Mouse (Mus musculus): ENCODE data around the gene Rapgef4. TPM values are rescaled to one million over a fixed set of nuclear protein-coding genes. Genes with fewer than 3 reads are reported as not detected.

Rapgef4 gene
- polyA plus RNA-seq, 1 experiment from 2014 or later, result 2.1 TPM

DNA sequence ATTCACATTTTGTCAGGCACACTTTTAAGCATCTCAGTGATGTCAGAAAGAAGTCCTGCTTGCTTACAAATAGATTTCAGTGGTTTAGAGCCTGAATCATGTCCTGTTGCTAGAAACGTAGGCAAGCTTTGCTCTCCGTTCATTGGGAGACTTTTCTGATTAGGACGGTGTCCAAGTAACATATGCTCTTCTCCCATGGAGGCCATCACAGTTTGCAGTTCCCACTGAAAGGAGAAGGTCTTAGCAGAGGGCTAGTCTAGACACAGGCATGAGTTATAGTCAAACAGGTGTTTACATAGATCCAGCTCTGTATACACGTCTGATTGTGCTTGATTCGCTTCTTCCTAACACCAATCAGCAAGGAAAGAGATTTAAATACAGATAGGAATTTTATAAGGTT is 135.7 kb downstream of the Rapgef4 start:
- no peak overlapping the region for H3K9ac ChIP-seq
- no peak for ATAC-seq
- no peak overlapping the region for H3K27ac ChIP-seq

DNA sequence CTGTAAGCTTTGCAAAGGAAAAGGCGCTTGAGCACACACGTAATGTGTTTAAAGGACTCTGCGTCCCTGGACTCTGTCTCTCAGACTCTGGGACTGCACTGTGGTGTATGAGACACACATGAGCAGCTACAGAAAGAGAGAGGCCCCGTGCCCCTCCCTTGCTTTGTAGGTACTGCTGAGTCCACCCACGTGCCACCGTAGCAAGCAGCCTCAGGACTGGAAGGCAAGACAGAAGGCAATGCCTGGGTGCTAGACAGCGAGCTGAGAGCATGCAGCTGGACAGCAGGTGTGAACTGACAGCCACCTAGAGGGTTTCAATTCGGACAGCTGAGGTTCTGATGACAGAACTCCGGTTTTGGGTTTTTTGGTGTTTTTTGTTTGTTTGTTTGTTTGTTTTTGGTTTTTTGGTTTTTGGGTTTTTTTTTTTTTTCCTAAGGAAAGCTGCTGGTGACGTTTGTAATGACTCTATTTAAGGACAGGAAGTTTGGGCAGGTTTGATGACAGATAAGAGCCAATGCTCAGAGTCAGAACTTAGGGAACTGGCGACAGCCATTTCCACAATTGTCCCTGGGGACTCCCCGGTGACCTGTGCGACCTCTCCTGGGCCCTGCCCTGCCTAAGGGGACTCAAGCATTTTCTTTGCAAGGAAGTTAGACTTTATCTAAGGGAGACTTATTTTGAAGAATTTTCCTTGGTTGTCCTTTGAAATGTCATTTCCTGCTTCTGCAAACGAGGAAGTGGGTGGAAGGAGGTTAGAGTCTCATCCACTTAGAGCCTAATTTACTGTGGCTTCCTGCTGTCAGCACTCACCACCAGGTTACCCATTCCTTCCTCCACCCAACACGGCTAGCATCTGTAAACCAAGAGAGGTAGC is 136.3 kb downstream of the Rapgef4 start:
- Histone ChIP-seq H3K9ac (no peak overlapping the region), H3K27me3 (replicated peaks) (no peaks in the 10 kb centered on the region), H3K4me1 (replicated peaks) (peaks cover 7% of the 10 kb centered on the region; the same call in 1 of the 2 replicates), H3K4me2 (replicated peaks) (no peak overlapping the region), H3K4me3 (replicated peaks) (no peak overlapping the region), H3K9me3 (no peaks in the 10 kb centered on the region), H3K36me3 (no peaks in the 10 kb centered on the region), H3K27ac (peak overlapping the region; percentile 8; the same call in 1 of the 2 replicates)
- no peak for ATAC-seq
- 49% methylated on average over 15 of the region's 15 CpGs for WGBS

More for the DNA sequence above, 135.7 kb downstream of the Rapgef4 start:
- no peak overlapping the region for H3K4me2 ChIP-seq (replicated peaks)
- H3K4me1 ChIP-seq (replicated peaks), result peaks cover 7% of the 10 kb centered on the region; the same call in 1 of the 2 replicates
- 56% methylated on average over 5 of the region's 5 CpGs for WGBS
- H3K9me3 ChIP-seq, result no peaks in the 10 kb centered on the region
- no peaks in the 10 kb centered on the region for H3K36me3 ChIP-seq
- H3K27me3 ChIP-seq (replicated peaks), result no peaks in the 10 kb centered on the region
- no peak overlapping the region for H3K4me3 ChIP-seq (replicated peaks)

DNA sequence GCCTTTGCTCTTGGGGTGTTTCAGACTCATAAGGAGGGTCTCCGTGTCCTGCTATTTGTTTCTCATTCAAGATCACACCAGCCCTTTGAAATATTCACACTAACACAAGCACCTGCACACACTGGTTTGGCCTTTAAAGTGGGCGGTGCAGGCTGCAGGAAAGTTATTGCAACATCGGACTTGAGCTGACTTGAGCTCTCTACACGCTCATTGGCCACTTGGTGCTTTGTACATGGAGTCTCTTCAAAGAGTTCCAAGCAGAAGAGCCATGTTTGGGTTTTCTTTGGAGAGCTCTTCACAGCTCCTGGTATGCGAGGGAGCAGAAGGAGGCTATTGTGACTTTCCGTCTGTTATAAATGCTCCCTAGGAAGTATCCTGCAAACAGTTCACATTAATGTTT is 139.2 kb downstream of the Rapgef4 start:
- no peaks in the 10 kb centered on the region for H3K27me3 ChIP-seq (replicated peaks)
- H3K4me1 ChIP-seq (replicated peaks), result 0 out of 2 replicates have a peak, but pooled peaks cover 2% of the 10 kb centered on the region
- no peak for ATAC-seq
- no peaks in the 10 kb centered on the region for H3K36me3 ChIP-seq
- H3K4me3 ChIP-seq (replicated peaks), result no peak overlapping the region
- H3K9me3 ChIP-seq, result no peaks in the 10 kb centered on the region
- H3K4me2 ChIP-seq (replicated peaks), result no peak overlapping the region
- no peak overlapping the region for H3K9ac ChIP-seq
- H3K27ac ChIP-seq, result no peak overlapping the region
- WGBS, result 72% methylated on average over 6 of the region's 6 CpGs

DNA sequence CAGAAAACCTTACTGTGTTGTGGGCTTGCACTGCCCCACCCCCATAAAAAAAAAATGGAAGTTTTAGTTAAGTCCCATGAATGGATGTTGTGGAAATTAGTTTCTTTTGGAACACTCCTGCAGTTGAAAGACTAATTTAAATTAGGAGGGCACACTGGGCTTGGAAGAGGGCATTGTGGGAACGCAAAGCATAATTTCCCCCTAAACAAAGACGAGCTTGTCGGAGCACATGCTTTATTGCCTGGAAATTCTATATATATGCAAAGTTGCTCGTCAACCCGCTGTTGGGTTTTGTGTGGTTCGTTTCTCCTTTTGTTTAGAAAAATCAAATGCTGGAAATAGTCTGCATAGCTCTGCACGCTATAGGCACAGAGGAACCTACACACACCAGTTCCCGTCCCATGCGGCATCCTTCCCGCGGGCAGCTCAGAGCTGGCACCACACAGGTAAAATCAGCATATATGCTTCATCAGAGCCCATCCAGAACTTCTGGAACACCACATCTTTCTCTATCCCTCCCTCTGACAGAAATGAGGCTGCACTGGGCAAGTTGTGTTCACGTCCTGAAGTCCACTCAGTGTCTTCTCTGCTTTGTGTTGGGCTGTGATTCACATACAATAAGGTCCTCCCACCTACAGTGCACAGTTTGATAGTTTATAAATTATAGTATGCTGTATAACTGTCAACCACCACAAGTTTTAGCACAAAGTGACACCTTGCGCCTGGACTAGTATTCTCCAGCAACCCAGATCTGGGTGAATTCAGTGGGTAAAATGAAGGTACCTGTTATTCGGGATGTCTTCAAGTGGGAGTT is 141.6 kb downstream of the Rapgef4 start:
- no peak overlapping the region for H3K27ac ChIP-seq
- 0 out of 2 replicates have a peak, but pooled peaks cover 2% of the 10 kb centered on the region for H3K4me1 ChIP-seq (replicated peaks)
- H3K9ac ChIP-seq, result no peak overlapping the region
- no peaks in the 10 kb centered on the region for H3K27me3 ChIP-seq (replicated peaks)
- no peak for ATAC-seq
- H3K4me3 ChIP-seq (replicated peaks), result no peak overlapping the region
- WGBS, result 86% methylated on average over 14 of the region's 14 CpGs
- H3K9me3 ChIP-seq, result no peaks in the 10 kb centered on the region
- H3K4me2 ChIP-seq (replicated peaks), result no peak overlapping the region
- H3K36me3 ChIP-seq, result no peaks in the 10 kb centered on the region

DNA sequence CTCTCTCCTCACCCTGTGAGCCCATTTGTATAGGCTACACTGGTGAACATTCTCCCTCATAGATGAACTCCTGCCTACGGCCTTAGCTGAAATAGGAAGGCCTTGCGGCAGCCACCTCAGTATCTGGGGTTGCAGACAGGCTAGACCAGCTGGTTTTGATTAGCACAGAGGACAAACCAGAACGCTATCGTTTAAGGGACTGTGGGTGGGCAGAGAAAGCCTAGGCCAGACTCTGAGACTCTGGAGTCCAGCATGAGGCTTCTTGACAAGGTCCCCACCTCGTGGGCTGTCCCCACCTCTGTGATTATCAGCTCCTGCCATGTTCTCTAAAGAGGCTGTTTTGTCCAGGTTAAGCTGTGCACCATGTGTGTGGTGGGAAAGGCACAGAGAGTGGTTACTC is 142.8 kb downstream of the Rapgef4 start:
- H3K4me1 ChIP-seq (replicated peaks), result 0 out of 2 replicates have a peak, but pooled peaks cover 2% of the 10 kb centered on the region
- WGBS, result 71% methylated on average over 5 of the region's 5 CpGs
- no peak overlapping the region for H3K27ac ChIP-seq
- no peak for ATAC-seq
- H3K9me3 ChIP-seq, result no peaks in the 10 kb centered on the region
- no peak overlapping the region for H3K4me3 ChIP-seq (replicated peaks)
- no peak overlapping the region for H3K9ac ChIP-seq
- no peaks in the 10 kb centered on the region for H3K27me3 ChIP-seq (replicated peaks)
- no peaks in the 10 kb centered on the region for H3K36me3 ChIP-seq
- H3K4me2 ChIP-seq (replicated peaks), result no peak overlapping the region

DNA sequence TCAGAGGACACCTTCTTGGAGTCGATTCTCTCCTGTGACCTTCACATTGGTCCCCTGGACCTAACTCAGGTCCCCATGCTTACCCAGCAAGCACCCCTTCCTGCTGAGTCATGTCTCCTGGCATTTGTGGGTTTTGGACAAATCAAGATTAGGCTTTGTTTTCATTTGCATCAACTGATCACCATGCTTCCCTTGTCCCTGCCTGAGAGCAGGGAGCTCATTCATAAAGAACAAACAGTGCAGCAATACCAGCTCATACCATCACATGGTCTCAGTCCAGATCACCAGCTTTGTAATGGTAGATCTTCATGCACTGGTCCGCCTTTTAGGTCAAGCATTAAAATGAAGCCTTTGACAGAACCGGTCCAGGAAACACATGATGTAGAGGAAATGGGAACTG is 144.7 kb downstream of the Rapgef4 start:
- no peak overlapping the region for H3K4me2 ChIP-seq (replicated peaks)

DNA sequence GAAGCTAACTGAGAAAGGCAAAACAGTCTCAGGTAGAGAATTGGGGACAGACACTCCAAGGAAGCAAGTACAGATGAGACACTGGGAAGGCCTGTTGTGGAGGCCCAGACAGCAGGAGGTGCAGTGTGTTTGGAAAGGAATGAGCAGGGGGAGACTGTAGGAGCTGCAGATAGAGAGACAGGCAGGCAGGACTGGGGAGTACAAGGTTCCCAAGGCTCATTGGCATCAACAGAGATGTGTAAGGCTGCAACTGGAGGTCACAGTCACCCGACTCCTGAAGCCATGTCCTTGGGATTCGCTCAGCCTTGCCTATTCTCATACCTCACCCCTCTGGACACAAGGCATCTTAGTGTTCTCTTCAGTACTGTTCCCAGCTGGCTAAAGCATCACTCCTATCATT is 145.4 kb downstream of the Rapgef4 start:
- no peaks in the 10 kb centered on the region for H3K36me3 ChIP-seq
- H3K4me2 ChIP-seq (replicated peaks), result no peak overlapping the region
- H3K9ac ChIP-seq, result no peak overlapping the region
- WGBS, result 83% methylated on average over 2 of the region's 2 CpGs
- no peak for ATAC-seq
- no peak overlapping the region for H3K27ac ChIP-seq
- H3K4me1 ChIP-seq (replicated peaks), result no peaks in the 10 kb centered on the region
- no peaks in the 10 kb centered on the region for H3K27me3 ChIP-seq (replicated peaks)
- no peak overlapping the region for H3K4me3 ChIP-seq (replicated peaks)
- no peaks in the 10 kb centered on the region for H3K9me3 ChIP-seq

More for the DNA sequence above, 144.7 kb downstream of the Rapgef4 start:
- Histone ChIP-seq H3K4me3 (replicated peaks) (no peak overlapping the region), H3K27ac (no peak overlapping the region), H3K27me3 (replicated peaks) (no peaks in the 10 kb centered on the region), H3K36me3 (no peaks in the 10 kb centered on the region), H3K4me1 (replicated peaks) (no peaks in the 10 kb centered on the region), H3K9ac (no peak overlapping the region), H3K9me3 (no peaks in the 10 kb centered on the region)
- WGBS, result 65% methylated on average over 3 of the region's 3 CpGs
- no peak for ATAC-seq

DNA sequence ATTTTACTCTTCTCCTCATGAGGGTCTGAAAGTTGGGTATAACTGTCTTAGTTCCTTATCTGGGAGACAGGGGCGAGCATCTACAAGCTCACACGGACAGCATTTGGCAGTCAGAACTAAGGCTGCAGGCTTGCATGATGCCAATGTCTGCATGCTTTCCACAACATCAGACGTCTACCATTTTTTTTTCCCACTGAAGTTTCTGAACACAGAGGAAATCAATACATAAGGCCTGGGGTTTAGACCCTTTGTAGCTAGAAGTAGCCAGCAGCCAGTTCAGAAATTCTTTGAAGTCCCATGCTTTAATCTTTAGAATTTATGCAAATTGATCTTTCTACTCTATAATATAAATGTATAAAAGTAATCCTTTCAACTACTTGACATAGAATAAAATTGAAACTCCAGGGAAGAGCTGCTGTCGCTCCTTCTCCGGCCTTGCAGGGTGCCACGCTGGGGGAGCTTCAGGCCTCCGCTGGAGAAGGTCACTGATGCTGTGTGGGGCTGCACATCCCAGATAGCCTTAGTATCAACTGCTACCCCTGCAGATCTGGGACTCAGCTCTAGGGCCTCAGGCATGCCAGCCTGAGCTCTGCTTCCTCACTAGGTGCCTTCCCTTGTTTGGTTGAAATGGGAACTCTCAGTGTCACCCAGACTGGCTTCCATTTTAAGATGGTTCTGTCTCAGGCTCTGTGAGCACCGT is 148.7 kb downstream of the Rapgef4 start:
- no peak for ATAC-seq
- H3K9me3 ChIP-seq, result no peaks in the 10 kb centered on the region
- H3K27ac ChIP-seq, result no peak overlapping the region
- 89% methylated on average over 8 of the region's 8 CpGs for WGBS
- H3K4me3 ChIP-seq (replicated peaks), result no peak overlapping the region
- no peaks in the 10 kb centered on the region for H3K36me3 ChIP-seq
- no peaks in the 10 kb centered on the region for H3K27me3 ChIP-seq (replicated peaks)
- H3K9ac ChIP-seq, result no peak overlapping the region
- no peaks in the 10 kb centered on the region for H3K4me1 ChIP-seq (replicated peaks)
- H3K4me2 ChIP-seq (replicated peaks), result no peak overlapping the region

DNA sequence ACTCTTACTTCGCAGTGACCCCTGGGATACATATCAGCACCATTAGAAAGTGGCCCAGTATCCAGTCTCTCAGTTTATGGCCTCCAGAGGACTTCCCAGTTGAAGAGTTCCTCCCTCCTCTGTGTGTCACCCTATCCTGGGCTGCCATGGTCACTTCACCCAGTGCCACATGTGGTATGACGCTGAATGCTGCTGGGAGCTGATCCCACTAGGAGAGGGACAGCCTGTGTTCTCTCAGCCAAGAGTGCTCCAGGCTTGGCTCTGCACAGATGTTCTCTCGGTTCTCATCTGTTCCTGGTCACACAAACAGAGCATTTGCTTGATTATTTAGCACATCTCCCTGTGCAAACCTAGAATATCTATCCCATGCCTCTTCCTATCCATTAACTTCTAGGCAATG is 151.2 kb downstream of the Rapgef4 start:
- Histone ChIP-seq H3K36me3 (no peaks in the 10 kb centered on the region), H3K27ac (no peak overlapping the region), H3K4me1 (replicated peaks) (0 out of 2 replicates have a peak, but pooled peaks cover 2% of the 10 kb centered on the region), H3K9me3 (no peaks in the 10 kb centered on the region), H3K9ac (no peak overlapping the region), H3K4me3 (replicated peaks) (no peak overlapping the region), H3K4me2 (replicated peaks) (no peak overlapping the region), H3K27me3 (replicated peaks) (no peaks in the 10 kb centered on the region)
- 78% methylated on average over 3 of the region's 3 CpGs for WGBS
- ATAC-seq, result no peak

DNA sequence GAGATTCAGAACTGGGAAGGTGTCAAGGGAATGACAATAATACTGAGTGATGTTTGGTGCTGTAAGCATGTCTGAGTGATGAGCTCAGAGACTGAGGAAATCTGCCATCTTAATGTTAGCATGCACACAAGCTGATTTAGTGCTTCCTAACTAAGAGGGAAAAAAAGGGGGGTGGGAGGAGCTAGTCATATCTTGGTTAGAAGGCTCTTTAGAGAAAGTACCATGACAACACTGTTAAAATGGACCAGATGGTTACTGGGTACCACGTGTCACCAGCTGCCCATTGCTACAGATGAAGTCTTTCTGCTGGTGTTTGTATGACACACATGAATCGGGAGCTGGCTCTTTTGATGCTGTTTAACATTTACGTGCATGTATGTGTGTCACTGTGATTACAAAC is 155.0 kb downstream of the Rapgef4 start:
- no peaks in the 10 kb centered on the region for H3K9me3 ChIP-seq
- no peak for ATAC-seq
- no peaks in the 10 kb centered on the region for H3K27me3 ChIP-seq (replicated peaks)
- peaks cover 2% of the 10 kb centered on the region; the same call in 1 of the 2 replicates for H3K4me1 ChIP-seq (replicated peaks)
- H3K36me3 ChIP-seq, result no peaks in the 10 kb centered on the region
- H3K4me3 ChIP-seq (replicated peaks), result no peak overlapping the region
- H3K4me2 ChIP-seq (replicated peaks), result no peak overlapping the region
- 60% methylated on average over 3 of the region's 3 CpGs for WGBS
- no peak overlapping the region for H3K27ac ChIP-seq
- no peak overlapping the region for H3K9ac ChIP-seq

DNA sequence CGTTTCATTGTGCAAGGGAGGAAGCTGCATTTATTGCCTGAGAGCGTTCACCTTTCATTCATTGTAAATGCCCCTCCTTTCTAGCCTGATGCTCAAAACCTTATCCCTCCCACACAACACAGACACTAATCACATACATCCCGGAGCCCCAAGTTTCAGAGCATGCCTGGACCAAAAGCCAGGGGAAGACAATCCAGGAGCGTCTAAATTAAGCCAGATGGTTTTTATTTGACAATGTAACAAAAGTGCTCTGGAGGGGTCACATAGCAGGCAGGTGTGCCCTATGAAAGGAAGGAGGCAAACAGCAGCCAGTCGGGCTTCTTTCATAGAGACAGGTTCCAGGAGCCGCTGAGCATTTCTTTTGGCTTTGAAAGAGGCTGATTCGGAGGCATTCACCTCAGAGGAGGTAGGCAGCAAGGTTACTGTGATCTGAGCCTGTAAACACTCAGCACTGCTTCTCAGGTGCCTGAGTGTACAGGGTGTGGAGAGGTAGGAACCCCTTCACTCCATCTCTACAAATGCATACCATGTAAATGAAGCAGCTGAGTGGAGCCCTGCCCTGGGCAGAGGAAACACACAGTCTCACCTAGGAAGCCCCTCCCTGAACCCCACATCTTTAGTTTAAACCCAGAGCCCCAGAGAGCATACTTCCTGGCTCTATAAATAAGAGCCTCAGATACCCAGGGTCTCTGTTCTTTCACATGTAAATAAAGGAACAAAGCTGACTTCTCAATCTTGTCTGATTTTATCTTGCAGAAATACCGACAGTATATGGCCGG is 155.6 kb downstream of the Rapgef4 start:
- Histone ChIP-seq H3K36me3 (no peaks in the 10 kb centered on the region), H3K27ac (no peak overlapping the region), H3K27me3 (replicated peaks) (no peaks in the 10 kb centered on the region), H3K4me1 (replicated peaks) (peaks cover 2% of the 10 kb centered on the region; the same call in 1 of the 2 replicates), H3K4me2 (replicated peaks) (no peak overlapping the region), H3K9ac (no peak overlapping the region), H3K9me3 (no peaks in the 10 kb centered on the region), H3K4me3 (replicated peaks) (no peak overlapping the region)
- no peak for ATAC-seq
- WGBS, result 43% methylated on average over 9 of the region's 9 CpGs
